In genomic region chr7:44491391-44491790, GRCm38 (mm10) we compare ENCODE assay signal across 19 mouse cellular contexts. TPM values are rescaled to one million over a fixed set of nuclear protein-coding genes. Genes with fewer than 3 reads are reported as not detected.
DNase-seq lines count a peak whose midpoint lies in the region; ATAC-seq lines count a peak whose summit lies in the region.
"Had no signal": no experiment of that assay in that cellular context is flagged by ENCODE, and none has a peak within 500 bp of the region (broad histone marks: within the 10 kb centered on the region; RNA-seq: fewer than 3 reads in every experiment).

No protein-coding gene starts in this region.

- peak; percentile 64 for DNase-seq in heart, embryonic 10.5 days (ENCODE audit: low spot score)
- DNase-seq in midbrain, embryonic 11.5 days (ENCODE audit: low spot score, missing footprints): peak; percentile 19
- peak; percentile 40 for DNase-seq in testis, postnatal 10 days (ENCODE audit: low spot score)
- DNase-seq in testis, postnatal 14 days (ENCODE audit: low spot score): no peak
- DNase-seq: adrenal gland, adult 2 months; adrenal gland, postnatal 25 days; embryo, embryonic 11 days; gastrocnemius, adult 2 months; heart, postnatal 4 days had no signal

- 91% methylated on average over 5 of the region's 5 CpGs for WGBS in heart, embryonic 10.5 days
- 94% methylated on average over 5 of the region's 5 CpGs for WGBS in heart, embryonic 12.5 days
- WGBS in midbrain, embryonic 11.5 days: 94% methylated on average over 5 of the region's 5 CpGs
- 97% methylated on average over 5 of the region's 5 CpGs for WGBS in midbrain, embryonic 13.5 days

- H3K27ac ChIP-seq in heart, embryonic 10.5 days: no peak overlapping the region
- no peak overlapping the region for H3K27ac ChIP-seq in heart, embryonic 12.5 days (ENCODE audit: poor library complexity, severe bottlenecking)
- H3K27ac ChIP-seq in midbrain, embryonic 11.5 days (ENCODE audit: low read depth, low read length): no peak overlapping the region
- H3K27ac ChIP-seq in midbrain, embryonic 13.5 days: no peak overlapping the region
- H3K27ac ChIP-seq: embryonic facial prominence, embryonic 15.5 days; forebrain, embryonic 10.5 days; gastrocnemius, adult 2 months; heart, adult 2 months; heart, embryonic 13.5 days; hindbrain, embryonic 14.5 days had no signal

- peaks cover 18% of the 10 kb centered on the region for H3K4me1 ChIP-seq in heart, embryonic 10.5 days
- peaks cover 13% of the 10 kb centered on the region for H3K4me1 ChIP-seq in heart, embryonic 12.5 days (replicated peaks)
- H3K4me1 ChIP-seq in midbrain, embryonic 11.5 days (ENCODE audit: control insufficient read depth, insufficient read depth, low read length): peaks cover 10% of the 10 kb centered on the region
- H3K4me1 ChIP-seq in midbrain, embryonic 13.5 days (replicated peaks): peaks cover 30% of the 10 kb centered on the region

- H3K9me3 ChIP-seq in heart, embryonic 10.5 days: no peaks in the 10 kb centered on the region
- no peaks in the 10 kb centered on the region for H3K9me3 ChIP-seq in heart, embryonic 12.5 days (replicated peaks)
- H3K9me3 ChIP-seq in midbrain, embryonic 11.5 days (ENCODE audit: control insufficient read depth, low read length): no peaks in the 10 kb centered on the region
- no peaks in the 10 kb centered on the region for H3K9me3 ChIP-seq in midbrain, embryonic 13.5 days
- H3K9me3 ChIP-seq: embryonic facial prominence, embryonic 15.5 days; forebrain, embryonic 10.5 days; heart, embryonic 13.5 days had no signal

- no peak overlapping the region for H3K4me2 ChIP-seq in heart, embryonic 12.5 days
- no peak overlapping the region for H3K4me2 ChIP-seq in midbrain, embryonic 11.5 days
- H3K4me2 ChIP-seq in midbrain, embryonic 13.5 days (replicated peaks): no peak overlapping the region
- H3K4me2 ChIP-seq: embryonic facial prominence, embryonic 15.5 days; heart, embryonic 13.5 days; hindbrain, embryonic 14.5 days had no signal

- H3K36me3 ChIP-seq in heart, embryonic 10.5 days: peaks cover 57% of the 10 kb centered on the region
- peaks cover 53% of the 10 kb centered on the region for H3K36me3 ChIP-seq in heart, embryonic 12.5 days
- peaks cover 22% of the 10 kb centered on the region for H3K36me3 ChIP-seq in midbrain, embryonic 11.5 days (ENCODE audit: control insufficient read depth, insufficient read depth, low read length)
- H3K36me3 ChIP-seq in midbrain, embryonic 13.5 days: peaks cover 61% of the 10 kb centered on the region

- H3K9ac ChIP-seq in heart, embryonic 12.5 days: no peak overlapping the region
- H3K9ac ChIP-seq in midbrain, embryonic 11.5 days (ENCODE audit: low read length): no peak overlapping the region
- no peak overlapping the region; the same call in 1 of the 2 replicates for H3K9ac ChIP-seq in midbrain, embryonic 13.5 days (replicated peaks)
- H3K9ac ChIP-seq: embryonic facial prominence, embryonic 15.5 days; hindbrain, embryonic 14.5 days had no signal

- no peak for ATAC-seq in heart, embryonic 12.5 days (ENCODE audit: insufficient number of reproducible peaks, low FRiP score)
- ATAC-seq in midbrain, embryonic 11.5 days (ENCODE audit: low FRiP score): no peak
- ATAC-seq in midbrain, embryonic 13.5 days: no peak
- ATAC-seq: forebrain, embryonic 14.5 days had no signal

- no peak overlapping the region for H3K4me3 ChIP-seq in heart, embryonic 10.5 days
- H3K4me3 ChIP-seq in heart, embryonic 12.5 days: no peak overlapping the region
- no peak overlapping the region for H3K4me3 ChIP-seq in midbrain, embryonic 11.5 days (ENCODE audit: low read depth, low read length)
- no peak overlapping the region for H3K4me3 ChIP-seq in midbrain, embryonic 13.5 days (replicated peaks)
- H3K4me3 ChIP-seq: embryonic facial prominence, embryonic 15.5 days; erythroblast, embryonic 14.5 days; forebrain, embryonic 10.5 days; gastrocnemius, adult 2 months; heart, adult 2 months; heart, embryonic 13.5 days had no signal

- H3K27me3 ChIP-seq in heart, embryonic 10.5 days (ENCODE audit: insufficient read depth, poor library complexity, severe bottlenecking): no peaks in the 10 kb centered on the region
- H3K27me3 ChIP-seq in heart, embryonic 12.5 days (replicated peaks): no peaks in the 10 kb centered on the region
- H3K27me3 ChIP-seq in midbrain, embryonic 11.5 days (ENCODE audit: control insufficient read depth, insufficient read depth, low read length): no peaks in the 10 kb centered on the region
- H3K27me3 ChIP-seq in midbrain, embryonic 13.5 days: no peaks in the 10 kb centered on the region
- H3K27me3 ChIP-seq: embryonic facial prominence, embryonic 15.5 days; heart, embryonic 13.5 days had no signal

RNA-seq across cellular contexts. Expression of gene Emc10, which starts 4.9 kb away (rescaled TPM):
- 92.2 and 95.7 TPM in 2 replicates for polyA plus RNA-seq in heart, embryonic 10.5 days (2016; fragmentation: Nextera tagmentation; extraction: Ambion mirVana)
- polyA plus RNA-seq in heart, embryonic 12.5 days (2016; fragmentation: Nextera tagmentation; extraction: Ambion mirVana): 111 and 114 TPM in 2 replicates
- polyA plus RNA-seq in midbrain, embryonic 11.5 days (2014; fragmentation: Nextera tagmentation; extraction: Ambion mirVana): 91.8 and 99.3 TPM in 2 replicates
- polyA plus RNA-seq in midbrain, embryonic 13.5 days (2015; fragmentation: Nextera tagmentation; extraction: Ambion mirVana): 118 and 129 TPM in 2 replicates

RNA-seq across cellular contexts. Expression of gene Fam71e1, which starts 5.0 kb away (rescaled TPM):
- polyA plus RNA-seq in heart, embryonic 10.5 days (2016; fragmentation: Nextera tagmentation; extraction: Ambion mirVana): 9.3 and 11.1 TPM in 2 replicates
- polyA plus RNA-seq in heart, embryonic 12.5 days (2016; fragmentation: Nextera tagmentation; extraction: Ambion mirVana): 10.1 and 12.7 TPM in 2 replicates
- 14.7 and 17.1 TPM in 2 replicates for polyA plus RNA-seq in midbrain, embryonic 11.5 days (2014; fragmentation: Nextera tagmentation; extraction: Ambion mirVana)
- polyA plus RNA-seq in midbrain, embryonic 13.5 days (2015; fragmentation: Nextera tagmentation; extraction: Ambion mirVana): 43.0 and 46.1 TPM in 2 replicates

RNA-seq across cellular contexts. Expression of gene Josd2, which starts 23.6 kb away (rescaled TPM):
- polyA plus RNA-seq in heart, embryonic 10.5 days (2016; fragmentation: Nextera tagmentation; extraction: Ambion mirVana): 158 and 196 TPM in 2 replicates
- polyA plus RNA-seq in heart, embryonic 12.5 days (2016; fragmentation: Nextera tagmentation; extraction: Ambion mirVana): 141 and 145 TPM in 2 replicates
- polyA plus RNA-seq in midbrain, embryonic 11.5 days (2014; fragmentation: Nextera tagmentation; extraction: Ambion mirVana): 49.4 and 55.8 TPM in 2 replicates
- polyA plus RNA-seq in midbrain, embryonic 13.5 days (2015; fragmentation: Nextera tagmentation; extraction: Ambion mirVana): 41.6 and 44.8 TPM in 2 replicates

RNA-seq across cellular contexts. Expression of gene Aspdh, which starts 26.2 kb away (rescaled TPM):
- polyA plus RNA-seq in heart, embryonic 10.5 days (2016; fragmentation: Nextera tagmentation; extraction: Ambion mirVana): 0.83 and 1.8 TPM in 2 replicates
- 0.46 and 1.5 TPM in 2 replicates for polyA plus RNA-seq in heart, embryonic 12.5 days (2016; fragmentation: Nextera tagmentation; extraction: Ambion mirVana)
- 1.8 and 2.9 TPM in 2 replicates for polyA plus RNA-seq in midbrain, embryonic 11.5 days (2014; fragmentation: Nextera tagmentation; extraction: Ambion mirVana)
- 8.6 and 10.8 TPM in 2 replicates for polyA plus RNA-seq in midbrain, embryonic 13.5 days (2015; fragmentation: Nextera tagmentation; extraction: Ambion mirVana)
- polyA plus RNA-seq: embryonic facial prominence, embryonic 11.5 days had no signal

RNA-seq across cellular contexts. Expression of gene Mybpc2, which starts 33.1 kb away (rescaled TPM):
- 0.21 TPM in 2 replicates for polyA plus RNA-seq in heart, embryonic 10.5 days (2016; fragmentation: Nextera tagmentation; extraction: Ambion mirVana)
- 0.94 and 1.2 TPM in 2 replicates for polyA plus RNA-seq in heart, embryonic 12.5 days (2016; fragmentation: Nextera tagmentation; extraction: Ambion mirVana)
- 0.07 TPM in 1 of 2 replicates, not detected in the other for polyA plus RNA-seq in midbrain, embryonic 11.5 days (2014; fragmentation: Nextera tagmentation; extraction: Ambion mirVana)
- polyA plus RNA-seq in midbrain, embryonic 13.5 days (2015; fragmentation: Nextera tagmentation; extraction: Ambion mirVana): 0.16 and 0.23 TPM in 2 replicates
- polyA plus RNA-seq: adrenal gland, adult 2 months; embryonic facial prominence, embryonic 11.5 days; erythroblast, embryonic 14.5 days had no signal
